Mouse (Mus musculus) intestine, embryonic 15.5 days (tissue): Measurements from ENCODE around the gene Ercc8. TPM values are rescaled to one million over a fixed set of nuclear protein-coding genes. Genes with fewer than 3 reads are reported as not detected.

Source experiments
- polyA plus RNA-seq: library from polyadenylated mRNA; unstranded; fragments of >200 nt; fragmentation: Nextera tagmentation; extraction: Ambion mirVana; gene quantifications from 2 replicates; pipeline ENCODE4 v1.2.1, GENCODE M21; 2015

Gene Ercc8
- polyA plus RNA-seq, 1 experiment from 2014 or later: 13.5 TPM

Other genes with a start within 250 kb of the Ercc8 start
- 48.4 and 53.2 TPM in 2 replicates for gene Smim15, start 114.3 kb upstream of the Ercc8 start, polyA plus RNA-seq
- 62.8 and 63.1 TPM in 2 replicates for gene Ndufaf2, start 108 bp upstream of the Ercc8 start, polyA plus RNA-seq
- gene Elovl7, start 55.7 kb downstream of the Ercc8 start, polyA plus RNA-seq: 19.9 and 20.3 TPM in 2 replicates
- 6.2 and 6.6 TPM in 2 replicates for gene Depdc1b, start 157.6 kb downstream of the Ercc8 start, polyA plus RNA-seq